Mouse (Mus musculus) adrenal gland, adult 8-10 months (tissue): ENCODE measurements around the gene Atp13a3. TPM values are rescaled to one million over a fixed set of nuclear protein-coding genes. Genes with fewer than 3 reads are reported as not detected.

Experiments used
- DNase-seq: peaks from one replicate; pipeline ENCODE4 v3.0.0; 2022
- total RNA-seq, 4 experiments: library from RNA; stranded (reverse); gene quantifications; 2 replicates each; pipeline ENCODE4 v1.2.4; 2022

Atp13a3 gene
- total RNA-seq, 4 experiments from 2014 or later: 64.3 to 103 (median 80.5) TPM

GRCm38 (mm10) chr16:30275558-30276340 lies 130.0 kb downstream of the Atp13a3 start:
- DNase-seq: no peak

- DNase-seq: no peak
These were observed 132.7 kb downstream of the Atp13a3 start for GRCm38 (mm10) chr16:30273065-30273464.

- DNase-seq: no peak
These were observed 133.7 kb downstream of the Atp13a3 start for GRCm38 (mm10) chr16:30271941-30272595.

GRCm38 (mm10) chr16:30271223-30271761 lies 134.5 kb downstream of the Atp13a3 start:
- DNase-seq: no peak

GRCm38 (mm10) chr16:30267359-30267758 lies 138.4 kb downstream of the Atp13a3 start, which contains the start of gene Cpn2:
Gene Cpn2 (minus strand): TSS chr16:30267499.
- DNase-seq: no peak

GRCm38 (mm10) chr16:30266561-30266960 lies 139.2 kb downstream of the Atp13a3 start:
- no peak for DNase-seq

GRCm38 (mm10) chr16:30265611-30266010 lies 140.2 kb downstream of the Atp13a3 start:
- no peak for DNase-seq

GRCm38 (mm10) chr16:30263156-30263555 lies 142.6 kb downstream of the Atp13a3 start:
- no peak for DNase-seq

GRCm38 (mm10) chr16:30262664-30263063 lies 143.1 kb downstream of the Atp13a3 start:
- DNase-seq: peak; percentile 21

Other genes starting within 250 kb of the Atp13a3 start
- under 1 TPM; 0.12 to 0.91 (median 0.74) TPM for gene Cpn2, start 138.5 kb downstream of the Atp13a3 start, total RNA-seq
- gene Lrrc15, start 122.7 kb downstream of the Atp13a3 start, total RNA-seq: under 1 TPM in 3 of 4 experiments, not detected in 1; 0.03 to 0.15 (median 0.11) TPM
- gene Gp5, start 95.2 kb downstream of the Atp13a3 start, total RNA-seq: under 1 TPM in 2 of 4 experiments, not detected in 2; 0.15 to 0.27 TPM
- 1 to 10 TPM; 3.7 to 9.3 (median 5.8) TPM for gene Tmem44, start 144.9 kb upstream of the Atp13a3 start, total RNA-seq
- gene Lsg1, start 181.6 kb upstream of the Atp13a3 start, total RNA-seq: 10 to 100 TPM; 36.7 to 47.3 (median 40.5) TPM
- gene Fam43a, start 193.7 kb upstream of the Atp13a3 start, total RNA-seq: 10 to 100 TPM; 36.5 to 45.0 (median 38.5) TPM